Mouse (Mus musculus) kidney, adult 11 months (tissue): ENCODE results near the gene Utf1.

Experiments
- DNase-seq: peaks from one replicate; pipeline ENCODE4 v3.0.0; 2022

The Utf1 gene

GRCm38 (mm10) chr7:139975471-139975870 lies 31.9 kb downstream of the Utf1 start:
- no peak for DNase-seq

- DNase-seq, result peak; percentile 81
Measured at GRCm38 (mm10) chr7:139978278-139978892, 34.8 kb downstream of the Utf1 start, which contains the start of gene 6430531B16Rik. 6430531B16Rik (minus strand) TSS chr7:139978755.

GRCm38 (mm10) chr7:139979011-139979719 lies 35.6 kb downstream of the Utf1 start:
- peak; percentile 12 for DNase-seq

- no peak for DNase-seq
Measured at GRCm38 (mm10) chr7:139980778-139981177, 37.2 kb downstream of the Utf1 start.

GRCm38 (mm10) chr7:139982058-139982457 lies 38.5 kb downstream of the Utf1 start:
- DNase-seq, result no peak

GRCm38 (mm10) chr7:139984505-139984904 lies 40.9 kb downstream of the Utf1 start:
- DNase-seq, result no peak

- no peak for DNase-seq
Measured at GRCm38 (mm10) chr7:139988272-139988671, 44.7 kb downstream of the Utf1 start.

GRCm38 (mm10) chr7:139990864-139991394 lies 47.3 kb downstream of the Utf1 start:
- no peak for DNase-seq

- DNase-seq, result no peak
Measured at GRCm38 (mm10) chr7:139992406-139992805, 48.8 kb downstream of the Utf1 start, which contains the start of gene Adam8. Adam8 (minus strand) TSS chr7:139992562.

GRCm38 (mm10) chr7:139993532-139993931 lies 49.9 kb downstream of the Utf1 start:
- no peak for DNase-seq

GRCm38 (mm10) chr7:139994202-139994601 lies 50.6 kb downstream of the Utf1 start:
- DNase-seq, result no peak

GRCm38 (mm10) chr7:139994676-139995075 lies 51.1 kb downstream of the Utf1 start:
- DNase-seq, result peak; percentile 34
